Mouse (Mus musculus): ENCODE data around the gene Ndufa12. TPM values are rescaled to one million over a fixed set of nuclear protein-coding genes. Genes with fewer than 3 reads are reported as not detected.

Ndufa12 gene
- polyA plus RNA-seq, 1 experiment, result 61.4 TPM

GRCm38 (mm10) chr10:94167051-94167750, 31.3 kb upstream of the Ndufa12 start:
- TF ChIP-seq POLR2A (IDR thresholded peaks at IDR 0.05; ENCODE audit: borderline replicate concordance, extremely low read depth, low read depth, low read length) (no peak), CTCF (IDR thresholded peaks at IDR 0.05; ENCODE audit: insufficient read depth, low read length) (no peak)
- no peak overlapping the region for H3K4me3 ChIP-seq (replicated peaks; ENCODE audit: extremely low read depth, low read depth, low read length)
- 94% methylated on average over 11 of the region's 11 CpGs for WGBS
- DNase-seq, result no peak
- no peaks in the 10 kb centered on the region for H3K4me1 ChIP-seq (ENCODE audit: control insufficient read depth, insufficient read depth, low read length)

- Histone ChIP-seq H3K4me1 (ENCODE audit: control insufficient read depth, insufficient read depth, low read length) (no peaks in the 10 kb centered on the region), H3K4me3 (replicated peaks; ENCODE audit: extremely low read depth, low read depth, low read length) (no peak overlapping the region)
- DNase-seq, result no peak
- TF ChIP-seq POLR2A (IDR thresholded peaks at IDR 0.05; ENCODE audit: borderline replicate concordance, extremely low read depth, low read depth, low read length) (no peak), CTCF (IDR thresholded peaks at IDR 0.05; ENCODE audit: insufficient read depth, low read length) (no peak)
- WGBS, result 62% methylated on average over 12 of the region's 12 CpGs
Observed at GRCm38 (mm10) chr10:94171440-94172130, 26.9 kb upstream of the Ndufa12 start.

DNA sequence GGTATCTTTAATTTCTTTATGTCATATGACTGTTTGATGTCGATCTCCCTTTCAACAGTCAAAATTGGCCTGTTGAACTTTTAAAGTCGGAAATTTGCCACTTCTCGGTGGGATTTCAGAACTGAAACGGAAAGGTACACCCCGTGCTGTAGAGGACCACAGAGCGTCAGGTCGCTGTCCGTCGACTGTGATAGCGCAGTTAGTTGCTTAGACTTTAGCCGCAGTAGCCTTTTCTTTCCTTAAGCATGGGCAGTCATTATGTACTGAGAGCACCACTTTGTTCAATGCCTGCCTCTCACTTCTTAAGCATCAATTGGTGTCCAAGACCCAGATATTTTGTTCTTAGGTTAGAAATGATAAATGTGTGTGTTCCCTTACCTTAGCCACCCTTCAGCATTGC, 26.4 kb upstream of the Ndufa12 start:
- Histone ChIP-seq H3K4me1 (ENCODE audit: control insufficient read depth, insufficient read depth, low read length) (no peaks in the 10 kb centered on the region), H3K4me3 (replicated peaks; ENCODE audit: extremely low read depth, low read depth, low read length) (no peak overlapping the region)
- TF ChIP-seq POLR2A (IDR thresholded peaks at IDR 0.05; ENCODE audit: borderline replicate concordance, extremely low read depth, low read depth, low read length) (no peak), CTCF (IDR thresholded peaks at IDR 0.05; ENCODE audit: insufficient read depth, low read length) (no peak)
- 84% methylated on average over 11 of the region's 11 CpGs for WGBS
- DNase-seq, result no peak

GRCm38 (mm10) chr10:94172706-94173105, 25.8 kb upstream of the Ndufa12 start:
- Histone ChIP-seq H3K4me3 (replicated peaks; ENCODE audit: extremely low read depth, low read depth, low read length) (no peak overlapping the region), H3K4me1 (ENCODE audit: control insufficient read depth, insufficient read depth, low read length) (no peaks in the 10 kb centered on the region)
- TF ChIP-seq CTCF (IDR thresholded peaks at IDR 0.05; ENCODE audit: insufficient read depth, low read length) (no peak), POLR2A (IDR thresholded peaks at IDR 0.05; ENCODE audit: borderline replicate concordance, extremely low read depth, low read depth, low read length) (no peak)
- DNase-seq, result no peak
- 87% methylated on average over 6 of the region's 6 CpGs for WGBS

DNA sequence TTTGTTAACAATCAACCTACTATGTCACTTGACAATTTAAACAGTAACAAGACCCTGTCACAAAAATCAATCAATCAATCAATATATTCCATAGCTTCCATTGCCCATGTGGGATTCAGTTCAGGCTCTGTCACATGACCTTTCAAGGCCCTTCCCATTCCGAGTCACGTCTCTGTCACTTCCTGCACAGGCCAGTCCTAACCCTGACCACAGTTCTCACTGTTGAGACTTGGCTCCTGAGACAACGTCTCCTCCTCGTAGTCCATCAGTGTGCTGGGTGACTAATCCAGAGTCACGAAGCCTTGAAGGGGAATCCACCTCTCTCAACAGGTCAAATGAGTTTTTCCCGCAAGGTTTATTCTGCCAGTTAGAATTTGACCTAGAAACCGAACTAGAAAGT, 23.9 kb upstream of the Ndufa12 start:
- Histone ChIP-seq H3K4me3 (replicated peaks; ENCODE audit: extremely low read depth, low read depth, low read length) (no peak overlapping the region), H3K4me1 (ENCODE audit: control insufficient read depth, insufficient read depth, low read length) (no peaks in the 10 kb centered on the region)
- WGBS, result 78% methylated on average over 7 of the region's 7 CpGs
- no peak for TF ChIP-seq CTCF (IDR thresholded peaks at IDR 0.05; ENCODE audit: insufficient read depth, low read length)
- TF ChIP-seq POLR2A (IDR thresholded peaks at IDR 0.05; ENCODE audit: borderline replicate concordance, extremely low read depth, low read depth, low read length), result no peak
- no peak for DNase-seq

DNA sequence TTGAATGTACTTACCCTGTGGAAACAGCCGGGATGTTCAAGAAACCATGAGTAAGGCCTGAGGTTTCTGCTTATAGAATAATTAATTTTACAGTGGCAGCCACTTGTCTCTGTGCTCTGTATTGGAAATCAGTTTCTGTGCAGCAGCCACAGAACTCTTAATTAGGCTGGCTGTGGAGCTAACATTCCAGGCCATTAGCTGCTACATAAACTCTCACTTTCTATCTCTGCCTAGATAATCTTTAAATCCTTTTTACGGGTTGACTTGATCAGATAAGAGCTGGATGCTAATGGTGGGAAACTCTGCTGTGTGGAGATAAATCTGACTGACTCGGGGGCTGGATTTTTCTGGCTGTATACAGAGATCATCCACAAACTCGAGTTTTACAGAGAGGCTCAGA, 15.3 kb upstream of the Ndufa12 start:
- TF ChIP-seq CTCF (IDR thresholded peaks at IDR 0.05; ENCODE audit: insufficient read depth, low read length) (no peak), POLR2A (IDR thresholded peaks at IDR 0.05; ENCODE audit: borderline replicate concordance, extremely low read depth, low read depth, low read length) (no peak)
- Histone ChIP-seq H3K4me1 (ENCODE audit: control insufficient read depth, insufficient read depth, low read length) (no peaks in the 10 kb centered on the region), H3K4me3 (replicated peaks; ENCODE audit: extremely low read depth, low read depth, low read length) (no peak overlapping the region)
- no peak for DNase-seq
- WGBS, result 48% methylated on average over 4 of the region's 4 CpGs

DNA sequence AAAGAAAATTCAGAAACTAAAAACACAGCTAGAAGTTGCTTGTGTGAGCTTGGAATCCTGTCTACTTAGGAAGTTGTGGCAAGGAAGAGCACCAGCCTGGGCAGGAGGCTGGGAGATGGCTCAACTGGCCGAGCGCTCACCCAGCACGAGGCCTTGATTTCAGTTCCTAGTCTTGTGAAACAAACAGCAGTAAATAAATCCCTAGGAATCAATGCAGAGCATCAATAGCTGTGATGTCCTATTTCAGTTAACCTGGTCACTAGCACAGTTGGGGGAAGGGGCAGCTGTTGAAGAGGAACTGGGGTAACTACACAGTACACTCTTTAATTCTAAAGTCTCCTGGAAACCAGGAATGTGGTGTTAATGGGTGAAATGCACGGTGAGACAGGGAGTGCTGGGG, 6.5 kb downstream of the Ndufa12 start:
- Histone ChIP-seq H3K4me3 (replicated peaks; ENCODE audit: extremely low read depth, low read depth, low read length) (no peak overlapping the region), H3K4me1 (ENCODE audit: control insufficient read depth, insufficient read depth, low read length) (no peaks in the 10 kb centered on the region)
- 90% methylated on average over 4 of the region's 4 CpGs for WGBS
- TF ChIP-seq POLR2A (IDR thresholded peaks at IDR 0.05; ENCODE audit: borderline replicate concordance, extremely low read depth, low read depth, low read length) (no peak), CTCF (IDR thresholded peaks at IDR 0.05; ENCODE audit: insufficient read depth, low read length) (no peak)
- DNase-seq, result no peak

- no peak for TF ChIP-seq CTCF (IDR thresholded peaks at IDR 0.05; ENCODE audit: insufficient read depth, low read length)
- no peak for TF ChIP-seq POLR2A (IDR thresholded peaks at IDR 0.05; ENCODE audit: borderline replicate concordance, extremely low read depth, low read depth, low read length)
- WGBS, result 81% methylated on average over 6 of the region's 6 CpGs
- DNase-seq, result no peak
- Histone ChIP-seq H3K4me1 (ENCODE audit: control insufficient read depth, insufficient read depth, low read length) (no peaks in the 10 kb centered on the region), H3K4me3 (replicated peaks; ENCODE audit: extremely low read depth, low read depth, low read length) (no peak overlapping the region)
Observed at GRCm38 (mm10) chr10:94210718-94211618, 12.4 kb downstream of the Ndufa12 start.

DNA sequence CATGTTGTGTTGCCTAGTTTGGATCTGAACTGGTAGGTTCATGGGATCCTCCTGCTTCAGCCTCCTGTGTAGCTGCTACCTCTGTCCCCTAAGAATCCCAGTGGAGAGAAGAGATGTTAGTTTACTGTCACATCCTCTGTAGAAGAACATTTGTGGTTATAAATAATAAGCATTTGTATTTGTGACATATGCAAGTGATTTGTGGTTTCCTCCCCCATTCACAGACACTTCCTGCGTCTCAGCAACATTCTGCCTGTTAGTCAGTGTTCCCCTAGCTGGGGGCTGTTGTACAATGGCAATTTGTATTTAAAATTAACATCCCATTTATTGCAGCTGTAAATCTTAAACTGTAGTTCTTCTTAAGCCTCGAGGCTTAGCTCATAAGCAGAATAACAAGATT, 13.2 kb downstream of the Ndufa12 start:
- 51% methylated on average over 2 of the region's 2 CpGs for WGBS
- no peak for DNase-seq
- Histone ChIP-seq H3K4me3 (replicated peaks; ENCODE audit: extremely low read depth, low read depth, low read length) (no peak overlapping the region), H3K4me1 (ENCODE audit: control insufficient read depth, insufficient read depth, low read length) (no peaks in the 10 kb centered on the region)
- no peak for TF ChIP-seq POLR2A (IDR thresholded peaks at IDR 0.05; ENCODE audit: borderline replicate concordance, extremely low read depth, low read depth, low read length)
- no peak for TF ChIP-seq CTCF (IDR thresholded peaks at IDR 0.05; ENCODE audit: insufficient read depth, low read length)

All from lung, adult 2 months (tissue).